8 mouse cellular contexts compared by ENCODE assay signal in genomic region chr5:93101371-93101791, GRCm38 (mm10). TPM values are rescaled to one million over a fixed set of nuclear protein-coding genes. Genes with fewer than 3 reads are reported as not detected.
A peak's percentile ranks its signal among the peaks of the same experiment; 100 is the strongest.
DNase-seq lines count a peak whose midpoint lies in the region; ATAC-seq and TF ChIP-seq lines count a peak whose summit lies in the region.

No protein-coding gene starts in this region.

- no peak overlapping the region for H3K4me3 ChIP-seq in gastrocnemius, adult 2 months
- no peak overlapping the region for H3K4me3 ChIP-seq in intestine, embryonic 14.5 days (ENCODE audit: low read depth, low read length)
- H3K4me3 ChIP-seq in lung, embryonic 16.5 days (ENCODE audit: low read length), result no peak overlapping the region

- 0 out of 2 replicates have a peak, but pooled peaks have one; percentile 23 for ATAC-seq in intestine, embryonic 14.5 days (replicated peaks; ENCODE audit: low FRiP score, low TSS enrichment, low read depth)
- ATAC-seq in lung, embryonic 16.5 days (ENCODE audit: low read depth), result peak; percentile 87

- no peak overlapping the region for H3K4me2 ChIP-seq in intestine, embryonic 14.5 days (ENCODE audit: low read length)
- H3K4me2 ChIP-seq in lung, embryonic 16.5 days (ENCODE audit: low read depth, low read length), result no peak overlapping the region

- WGBS in intestine, embryonic 14.5 days, result 40% methylated on average over 8 of the region's 8 CpGs
- 30% methylated on average over 8 of the region's 8 CpGs for WGBS in lung, embryonic 16.5 days

- peak overlapping the region; percentile 57 for H3K27ac ChIP-seq in gastrocnemius, adult 2 months
- peak overlapping the region; percentile 62 for H3K27ac ChIP-seq in intestine, embryonic 14.5 days (ENCODE audit: low read depth)
- peak overlapping the region; percentile 72 for H3K27ac ChIP-seq in lung, embryonic 16.5 days (ENCODE audit: low read length)

- DNase-seq in gastrocnemius, adult 2 months, result peak; percentile 46
- DNase-seq in gastrocnemius, postnatal 10 days, result no peak
- peak; percentile 42 to 47 for DNase-seq in adrenal gland, postnatal 36 days
- peak; percentile 62 for DNase-seq in intestine, embryonic 14.5 days (ENCODE audit: low spot score)
- no peak for DNase-seq in cerebellum, adult 11 months
- no peak for DNase-seq in B cell, adult 2 months
- no peak for DNase-seq in cerebellum, adult 11-12 months

- H3K4me1 ChIP-seq in intestine, embryonic 14.5 days (replicated peaks; ENCODE audit: control insufficient read depth, insufficient read depth, low read length), result peaks cover 52% of the 10 kb centered on the region
- peaks cover 45% of the 10 kb centered on the region for H3K4me1 ChIP-seq in lung, embryonic 16.5 days (replicated peaks; ENCODE audit: control insufficient read depth, insufficient read depth, low read length)

- H3K27me3 ChIP-seq in intestine, embryonic 14.5 days (replicated peaks; ENCODE audit: control insufficient read depth, insufficient read depth, low read length), result no peaks in the 10 kb centered on the region
- no peaks in the 10 kb centered on the region for H3K27me3 ChIP-seq in lung, embryonic 16.5 days (ENCODE audit: control insufficient read depth, insufficient read depth, low read depth, low read length)

- H3K36me3 ChIP-seq in intestine, embryonic 14.5 days (ENCODE audit: control insufficient read depth, insufficient read depth, low read length), result 0 out of 2 replicates have a peak, but pooled peaks cover 5% of the 10 kb centered on the region
- no peaks in the 10 kb centered on the region; the same call in 1 of the 2 replicates for H3K36me3 ChIP-seq in lung, embryonic 16.5 days (ENCODE audit: control insufficient read depth, insufficient read depth, low read length)

- H3K9me3 ChIP-seq in intestine, embryonic 14.5 days (ENCODE audit: control insufficient read depth, low read length), result no peaks in the 10 kb centered on the region
- H3K9me3 ChIP-seq in lung, embryonic 16.5 days (ENCODE audit: control insufficient read depth, low read length), result no peaks in the 10 kb centered on the region

- H3K9ac ChIP-seq in intestine, embryonic 14.5 days (ENCODE audit: low read length), result no peak overlapping the region
- H3K9ac ChIP-seq in lung, embryonic 16.5 days (ENCODE audit: low read length), result no peak overlapping the region

- intact Hi-C loops in gastrocnemius, adult 2 months (cut with DNase I), result no loop called here

- no peak for TF ChIP-seq CTCF in gastrocnemius, adult 2 months (IDR thresholded peaks at IDR 0.05)

RNA-seq across cellular contexts. Expression of gene Sept11, which starts 8.1 kb away (rescaled TPM):
- total RNA-seq in gastrocnemius, adult 2 months (2021), result 10 to 100 TPM; 85.1 to 87.6 TPM
- 100 to 1,000 TPM; 161 to 185 TPM for total RNA-seq in gastrocnemius, postnatal 10 days (2021)
- total RNA-seq in adrenal gland, postnatal 36 days (2021), result 10 to 100 TPM; 37.0 to 46.9 TPM
- polyA plus RNA-seq in intestine, embryonic 14.5 days (2014; fragmentation: Nextera tagmentation; extraction: Ambion mirVana), result 178 and 186 TPM in 2 replicates
- polyA plus RNA-seq in lung, embryonic 16.5 days (2015; fragmentation: Nextera tagmentation; extraction: Ambion mirVana), result 142 and 157 TPM in 2 replicates

RNA-seq across cellular contexts. Expression of gene Sowahb, which starts 56.6 kb away (rescaled TPM):
- total RNA-seq in gastrocnemius, adult 2 months (2021), result not detected
- total RNA-seq in gastrocnemius, postnatal 10 days (2021), result under 1 TPM in 1 of 2 experiments, not detected in 1; 0.07 TPM
- not detected for total RNA-seq in adrenal gland, postnatal 36 days (2021)
- 3.3 and 3.9 TPM in 2 replicates for polyA plus RNA-seq in intestine, embryonic 14.5 days (2014; fragmentation: Nextera tagmentation; extraction: Ambion mirVana)
- 1.2 and 1.4 TPM in 2 replicates for polyA plus RNA-seq in lung, embryonic 16.5 days (2015; fragmentation: Nextera tagmentation; extraction: Ambion mirVana)

Comparison
In these comparisons a context has a peak if more than half of its experiments do, and no peak if none do; other contexts are left out.
1. DNase-seq: peak in gastrocnemius, adult 2 months (single experiment), adrenal gland, postnatal 36 days (2 of 2) and intestine, embryonic 14.5 days (single experiment); none in gastrocnemius, postnatal 10 days (single experiment), cerebellum, adult 11 months (single experiment), B cell, adult 2 months (0 of 2) and cerebellum, adult 11-12 months (single experiment).
2. Peak in every context shown above with its lines, with median percentiles within 50 percentile points of each other: H3K27ac ChIP-seq.